8 mouse cellular contexts compared by ENCODE assay signal in genomic region chr13:64152241-64152669, GRCm38 (mm10). TPM values are rescaled to one million over a fixed set of nuclear protein-coding genes. Genes with fewer than 3 reads are reported as not detected.
DNase-seq lines count a peak whose midpoint lies in the region; ATAC-seq lines count a peak whose summit lies in the region.

No protein-coding gene starts in this region.

- under 1% methylated on average over 42 of the region's 42 CpGs for WGBS in midbrain, embryonic 10.5 days

- intact Hi-C loops in left cerebral cortex, postnatal 36 days (cut with DNase I) = loop anchor here (5.0 to 10.0 kb wide), 3 partner anchors 283 to 587 kb away; partner anchors contain the start of genes Cdk20 and Ercc6l2

- peak overlapping the region; percentile 74 for H3K4me3 ChIP-seq in midbrain, embryonic 10.5 days

- ATAC-seq in activated CD4-positive, CD25-positive, alpha-beta regulatory T cell, adult 4 months = peak; percentile 19
- peak; percentile 34 for ATAC-seq in common myeloid progenitor, adult 5-6 weeks (replicated peaks; ENCODE audit: low read depth, poor library complexity, severe bottlenecking)
- ATAC-seq in inflammation-experienced regulatory T-cells, adult 6 months = peak; percentile 26

- H3K4me1 ChIP-seq in midbrain, embryonic 10.5 days = peaks cover 60% of the 10 kb centered on the region

- peak overlapping the region; percentile 96 for H3K27ac ChIP-seq in midbrain, embryonic 10.5 days (replicated peaks)

- no peaks in the 10 kb centered on the region for H3K27me3 ChIP-seq in midbrain, embryonic 10.5 days (ENCODE audit: low read depth, poor library complexity, severe bottlenecking)

- H3K36me3 ChIP-seq in midbrain, embryonic 10.5 days = peaks cover 4% of the 10 kb centered on the region; the same call in 1 of the 2 replicates

- DNase-seq in gastrocnemius, postnatal 10 days = peak; percentile 87
- peak; percentile 83 to 85 for DNase-seq in left cerebral cortex, postnatal 36 days (ENCODE audit: low spot score in 2 of 2)
- peak; percentile 88 for DNase-seq in midbrain, embryonic 10.5 days (ENCODE audit: low spot score)
- peak; percentile 65 to 72 for DNase-seq in right cerebral cortex, postnatal 36 days (ENCODE audit: low spot score in 2 of 2)
- DNase-seq in yolk sac, embryonic 10.5 days (ENCODE audit: low spot score) = peak; percentile 90

- H3K9me3 ChIP-seq in midbrain, embryonic 10.5 days (replicated peaks) = no peaks in the 10 kb centered on the region

RNA-seq across cellular contexts. Expression of gene Zfp367, which starts 0.7 kb away (rescaled TPM):
- polyA plus RNA-seq in activated CD4-positive, CD25-positive, alpha-beta regulatory T cell, adult 4 months (2017; shearing (Covaris generic)) = 10 to 100 TPM; 10.7 to 16.1 TPM
- 65.3 and 71.5 TPM in 2 replicates for total RNA-seq in common myeloid progenitor, adult 5-6 weeks (2017)
- 10 to 100 TPM in 1 of 2 experiments, 1 to 10 TPM in 1; 9.8 to 12.5 TPM for total RNA-seq in gastrocnemius, postnatal 10 days (2021)
- polyA plus RNA-seq in inflammation-experienced regulatory T-cells, adult 6 months (2017; shearing (Covaris generic)) = 10 to 100 TPM; 11.3 to 16.4 (median 12.4) TPM
- 10 to 100 TPM; 23.3 to 30.6 TPM for total RNA-seq in left cerebral cortex, postnatal 36 days (2021)
- 18.9 and 21.0 TPM in 2 replicates for polyA plus RNA-seq in midbrain, embryonic 10.5 days (2016; fragmentation: Nextera tagmentation; extraction: Ambion mirVana)

RNA-seq across cellular contexts. Expression of gene Habp4, which starts 9.4 kb away (rescaled TPM):
- polyA plus RNA-seq in activated CD4-positive, CD25-positive, alpha-beta regulatory T cell, adult 4 months (2017; shearing (Covaris generic)) = 1 to 10 TPM; 1.8 to 5.1 TPM
- 3.3 and 3.5 TPM in 2 replicates for total RNA-seq in common myeloid progenitor, adult 5-6 weeks (2017)
- total RNA-seq in gastrocnemius, postnatal 10 days (2021) = 10 to 100 TPM; 22.9 to 25.5 TPM
- polyA plus RNA-seq in inflammation-experienced regulatory T-cells, adult 6 months (2017; shearing (Covaris generic)) = 1 to 10 TPM; 3.9 to 5.7 (median 5.3) TPM
- 100 to 1,000 TPM; 181 to 205 TPM for total RNA-seq in left cerebral cortex, postnatal 36 days (2021)
- 19.0 and 21.7 TPM in 2 replicates for polyA plus RNA-seq in midbrain, embryonic 10.5 days (2016; fragmentation: Nextera tagmentation; extraction: Ambion mirVana)

RNA-seq across cellular contexts. Expression of gene Slc35d2, which starts 23.1 kb away (rescaled TPM):
- 10 to 100 TPM; 29.7 to 47.5 TPM for polyA plus RNA-seq in activated CD4-positive, CD25-positive, alpha-beta regulatory T cell, adult 4 months (2017; shearing (Covaris generic))
- total RNA-seq in common myeloid progenitor, adult 5-6 weeks (2017) = 4.6 and 6.5 TPM in 2 replicates
- total RNA-seq in gastrocnemius, postnatal 10 days (2021) = 1 to 10 TPM; 1.3 to 1.8 TPM
- polyA plus RNA-seq in inflammation-experienced regulatory T-cells, adult 6 months (2017; shearing (Covaris generic)) = 10 to 100 TPM; 42.2 to 65.3 (median 46.6) TPM
- total RNA-seq in left cerebral cortex, postnatal 36 days (2021) = under 1 TPM; 0.67 to 0.77 TPM
- 3.4 and 3.7 TPM in 2 replicates for polyA plus RNA-seq in midbrain, embryonic 10.5 days (2016; fragmentation: Nextera tagmentation; extraction: Ambion mirVana)

Comparison
In these comparisons a context has a peak if more than half of its experiments do, and no peak if none do; other contexts are left out.
1. Peak in every context shown above with its lines: DNase-seq, ATAC-seq, H3K4me3 ChIP-seq and H3K27ac ChIP-seq.
2. RNA of gene Habp4, which starts 9.4 kb away (total RNA-seq): 181 to 205 TPM in left cerebral cortex, postnatal 36 days; 22.9 to 25.5 TPM in gastrocnemius, postnatal 10 days and 3.3 to 3.5 TPM in common myeloid progenitor, adult 5-6 weeks; every median in the first group is over 4 times any median in the second.